Mouse (Mus musculus) liver, postnatal 0 days (tissue): ENCODE measurements around the gene Plcl2.

Experiments used
- CTCF ChIP-seq: sonication (generic); IDR thresholded peaks from 2 replicates; pipeline ENCODE4 v1.5.1; 2016; ENCODE audit warnings: antibody characterized with exemption, low read depth
- EP300 ChIP-seq: IDR thresholded peaks from 2 replicates; pipeline ENCODE4 v1.6.1; 2016; ENCODE audit warnings: antibody characterized with exemption, low read depth, mild to moderate bottlenecking

DNA sequence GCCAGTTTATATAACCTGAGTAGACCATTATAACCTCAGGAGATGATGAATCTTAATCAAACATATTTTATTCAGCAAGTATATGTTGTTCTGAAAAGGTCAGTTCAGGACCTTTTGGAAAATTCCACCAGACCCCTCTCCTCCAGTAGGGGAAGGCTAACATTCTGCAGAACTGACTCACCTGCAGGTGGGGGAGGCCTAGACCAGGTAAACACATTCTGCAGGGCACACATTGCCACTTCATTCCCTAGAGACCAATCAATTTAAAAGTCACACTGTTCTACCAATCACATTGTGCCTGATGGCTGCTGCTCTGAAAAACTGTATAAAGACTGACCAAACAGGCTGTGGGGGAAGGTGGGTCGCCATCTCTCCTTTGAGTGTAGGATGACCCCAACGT, 217.1 kb downstream of the Plcl2 start:
- TF ChIP-seq CTCF (no peak), EP300 (no peak)
